Mouse (Mus musculus): Measurements from ENCODE around the gene A930002H24Rik. TPM values are rescaled to one million over a fixed set of nuclear protein-coding genes. Genes with fewer than 3 reads are reported as not detected.

Gene A930002H24Rik
- polyA plus RNA-seq (2015; fragmentation: Nextera tagmentation; extraction: Ambion mirVana): 1.7 and 2.5 TPM in 2 replicates

- H3K9ac ChIP-seq: peak within 1 kb of the TSS; percentile 94
- no peaks in the 10 kb centered on the region for H3K27me3 ChIP-seq (replicated peaks)
- peak within 1 kb of the TSS; percentile 83 for H3K4me2 ChIP-seq
- no peaks in the 10 kb centered on the region for H3K36me3 ChIP-seq (replicated peaks)
- 0% methylated on average over 55 of the region's 55 CpGs for WGBS
- peak within 1 kb of the TSS; percentile 94 for H3K27ac ChIP-seq
- H3K4me1 ChIP-seq: peaks cover 15% of the 10 kb centered on the region
- H3K9me3 ChIP-seq: no peaks in the 10 kb centered on the region
- H3K4me3 ChIP-seq: peak within 1 kb of the TSS; percentile 97
- ATAC-seq (replicated peaks): peak; percentile 100
Observed at GRCm38 (mm10) chr17:63863647-63864149, at the start of gene A930002H24Rik. Gene A930002H24Rik (minus strand): TSS chr17:63863791.

DNA sequence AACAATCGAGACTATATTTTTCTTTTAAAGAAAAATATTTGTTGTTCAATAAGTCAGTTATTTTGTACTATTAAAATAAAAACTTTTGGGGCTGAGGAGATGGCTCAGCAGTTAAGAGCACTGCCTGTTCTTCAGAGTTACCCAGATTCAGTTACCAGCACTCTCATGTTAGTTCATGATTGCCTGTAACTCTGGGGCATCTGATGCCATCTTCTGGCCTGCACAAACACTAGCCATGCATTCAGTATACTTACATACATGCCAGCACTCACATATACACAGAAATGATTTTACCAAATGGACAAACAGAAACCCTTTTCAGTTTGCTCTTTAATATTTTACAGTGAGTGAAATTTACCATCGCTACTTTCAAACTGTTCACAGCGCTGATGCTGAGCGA lies 45.7 kb upstream of the A930002H24Rik start:
- H3K36me3 ChIP-seq (replicated peaks): 0 out of 2 replicates have a peak, but pooled peaks cover 2% of the 10 kb centered on the region
- H3K9me3 ChIP-seq: no peaks in the 10 kb centered on the region
- WGBS: 94% methylated on average over 4 of the region's 4 CpGs
- H3K27me3 ChIP-seq (replicated peaks): no peaks in the 10 kb centered on the region
- H3K4me1 ChIP-seq: no peaks in the 10 kb centered on the region
- no peak overlapping the region for H3K4me3 ChIP-seq
- ATAC-seq (replicated peaks): no peak
- H3K9ac ChIP-seq: no peak overlapping the region
- no peak overlapping the region for H3K4me2 ChIP-seq
- no peak overlapping the region for H3K27ac ChIP-seq

- Histone ChIP-seq H3K27me3 (replicated peaks) (no peaks in the 10 kb centered on the region), H3K9me3 (no peaks in the 10 kb centered on the region), H3K36me3 (replicated peaks) (no peaks in the 10 kb centered on the region), H3K4me1 (no peaks in the 10 kb centered on the region), H3K4me3 (no peak overlapping the region), H3K4me2 (no peak overlapping the region), H3K27ac (no peak overlapping the region), H3K9ac (no peak overlapping the region)
- 70% methylated on average over 7 of the region's 7 CpGs for WGBS
- ATAC-seq (replicated peaks): no peak
Observed at GRCm38 (mm10) chr17:63897050-63897449, 33.5 kb upstream of the A930002H24Rik start.

GRCm38 (mm10) chr17:63895829-63896228 lies 32.2 kb upstream of the A930002H24Rik start:
- no peaks in the 10 kb centered on the region for H3K4me1 ChIP-seq
- 88% methylated on average over 3 of the region's 3 CpGs for WGBS
- no peak overlapping the region for H3K9ac ChIP-seq
- no peaks in the 10 kb centered on the region for H3K9me3 ChIP-seq
- H3K27ac ChIP-seq: no peak overlapping the region
- no peak overlapping the region for H3K4me3 ChIP-seq
- H3K27me3 ChIP-seq (replicated peaks): no peaks in the 10 kb centered on the region
- H3K36me3 ChIP-seq (replicated peaks): no peaks in the 10 kb centered on the region
- no peak overlapping the region for H3K4me2 ChIP-seq
- ATAC-seq (replicated peaks): no peak

DNA sequence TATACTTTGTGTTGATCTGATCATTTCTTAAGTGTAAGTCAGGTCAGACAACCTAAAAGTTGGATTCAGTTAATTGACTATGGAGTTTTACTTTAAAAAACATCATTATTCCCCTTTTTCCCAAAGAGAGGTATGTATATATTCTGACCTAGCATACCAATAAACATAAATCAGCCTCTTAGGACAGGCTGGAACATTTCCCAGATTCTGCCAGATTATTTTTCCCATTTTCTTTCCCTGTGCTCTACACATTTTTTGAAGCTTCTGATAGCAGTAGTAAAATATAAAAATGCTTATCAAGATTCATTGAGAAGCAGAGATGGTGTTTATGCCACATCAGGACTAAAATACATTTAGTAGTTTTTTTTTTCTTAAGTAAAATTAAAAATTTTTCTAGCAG lies 27.0 kb upstream of the A930002H24Rik start:
- H3K9me3 ChIP-seq: no peaks in the 10 kb centered on the region

GRCm38 (mm10) chr17:63886988-63887387 lies 23.4 kb upstream of the A930002H24Rik start:
- H3K4me2 ChIP-seq: no peak overlapping the region
- WGBS: 97% methylated on average over 2 of the region's 2 CpGs
- H3K4me3 ChIP-seq: no peak overlapping the region
- H3K27ac ChIP-seq: no peak overlapping the region
- no peaks in the 10 kb centered on the region for H3K9me3 ChIP-seq
- ATAC-seq (replicated peaks): no peak
- H3K27me3 ChIP-seq (replicated peaks): no peaks in the 10 kb centered on the region
- H3K9ac ChIP-seq: no peak overlapping the region
- no peaks in the 10 kb centered on the region for H3K36me3 ChIP-seq (replicated peaks)
- H3K4me1 ChIP-seq: no peaks in the 10 kb centered on the region

More for the DNA sequence above, 27.0 kb upstream of the A930002H24Rik start:
- H3K4me3 ChIP-seq: no peak overlapping the region
- H3K36me3 ChIP-seq (replicated peaks): no peaks in the 10 kb centered on the region
- H3K4me2 ChIP-seq: no peak overlapping the region
- no peaks in the 10 kb centered on the region for H3K4me1 ChIP-seq
- no peak overlapping the region for H3K27ac ChIP-seq
- H3K27me3 ChIP-seq (replicated peaks): no peaks in the 10 kb centered on the region
- no peak overlapping the region for H3K9ac ChIP-seq
- ATAC-seq (replicated peaks): no peak

DNA sequence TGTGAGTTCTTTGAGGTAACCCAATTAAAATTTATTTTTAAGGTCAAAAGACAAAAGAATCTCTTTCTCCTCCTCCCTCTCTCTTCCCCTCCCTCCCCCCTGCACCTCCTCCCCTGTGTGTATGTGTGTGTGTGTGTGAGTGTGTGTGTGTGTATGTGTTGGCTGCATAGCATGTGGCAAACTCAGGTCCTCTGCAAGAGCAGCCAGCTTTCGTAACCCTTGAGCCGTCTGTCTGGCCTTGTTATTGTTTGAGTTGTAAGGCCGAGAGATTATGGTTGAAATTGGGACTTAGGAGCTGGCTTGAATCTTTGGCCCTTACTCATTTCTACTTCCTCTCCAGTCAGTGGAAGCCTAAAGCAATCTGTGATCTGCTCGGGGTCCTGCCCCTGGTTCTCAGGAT lies 16.4 kb upstream of the A930002H24Rik start:
- Histone ChIP-seq H3K27me3 (replicated peaks) (no peaks in the 10 kb centered on the region), H3K36me3 (replicated peaks) (no peaks in the 10 kb centered on the region), H3K4me2 (no peak overlapping the region), H3K27ac (no peak overlapping the region), H3K4me1 (no peaks in the 10 kb centered on the region), H3K4me3 (no peak overlapping the region), H3K9me3 (no peaks in the 10 kb centered on the region), H3K9ac (no peak overlapping the region)
- 89% methylated on average over 4 of the region's 4 CpGs for WGBS
- no peak for ATAC-seq (replicated peaks)

- 69% methylated on average over 4 of the region's 4 CpGs for WGBS
- no peak overlapping the region for H3K9ac ChIP-seq
- H3K9me3 ChIP-seq: no peaks in the 10 kb centered on the region
- H3K36me3 ChIP-seq (replicated peaks): no peaks in the 10 kb centered on the region
- no peak overlapping the region for H3K27ac ChIP-seq
- no peak overlapping the region for H3K4me3 ChIP-seq
- H3K4me2 ChIP-seq: no peak overlapping the region
- H3K4me1 ChIP-seq: no peaks in the 10 kb centered on the region
- no peak for ATAC-seq (replicated peaks)
- H3K27me3 ChIP-seq (replicated peaks): no peaks in the 10 kb centered on the region
Observed at GRCm38 (mm10) chr17:63878889-63879288, 15.3 kb upstream of the A930002H24Rik start.

- Histone ChIP-seq H3K9me3 (no peaks in the 10 kb centered on the region), H3K4me2 (no peak overlapping the region), H3K27me3 (replicated peaks) (no peaks in the 10 kb centered on the region), H3K27ac (no peak overlapping the region), H3K4me3 (no peak overlapping the region), H3K36me3 (replicated peaks) (no peaks in the 10 kb centered on the region), H3K9ac (no peak overlapping the region), H3K4me1 (no peaks in the 10 kb centered on the region)
- no peak for ATAC-seq (replicated peaks)
- 95% methylated on average over 7 of the region's 7 CpGs for WGBS
Observed at GRCm38 (mm10) chr17:63871773-63872172, 8.2 kb upstream of the A930002H24Rik start.

DNA sequence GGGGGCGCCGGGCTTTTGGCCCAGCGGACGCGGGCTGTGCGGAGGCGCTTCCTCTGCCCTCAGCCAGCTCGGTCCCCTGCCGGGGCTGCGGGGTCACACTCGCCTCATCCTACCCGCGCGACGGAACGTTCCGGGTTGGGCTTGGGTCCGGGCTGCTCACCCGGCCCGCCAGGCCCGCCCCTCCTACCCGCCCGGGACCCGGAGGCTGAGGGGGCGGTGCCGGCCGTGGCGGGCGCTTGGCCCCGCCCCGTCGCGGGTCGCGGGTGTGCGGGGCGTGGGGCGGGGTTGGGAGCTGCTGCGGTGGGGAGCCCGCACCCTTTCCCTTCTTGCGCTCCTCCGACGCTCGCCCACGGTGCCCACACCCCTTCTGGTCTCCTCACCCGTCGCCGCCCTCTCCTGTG lies 580 bp upstream of the A930002H24Rik start:
- H3K27me3 ChIP-seq (replicated peaks): no peaks in the 10 kb centered on the region
- H3K9me3 ChIP-seq: no peaks in the 10 kb centered on the region
- peak overlapping the region; percentile 83 for H3K4me2 ChIP-seq
- peak overlapping the region; percentile 94 for H3K27ac ChIP-seq
- H3K4me1 ChIP-seq: peaks cover 15% of the 10 kb centered on the region
- H3K36me3 ChIP-seq (replicated peaks): no peaks in the 10 kb centered on the region
- peak overlapping the region; percentile 97 for H3K4me3 ChIP-seq
- WGBS: under 1% methylated on average over 46 of the region's 48 CpGs
- H3K9ac ChIP-seq: peak overlapping the region; percentile 94
- peak; percentile 80 for ATAC-seq (replicated peaks)

DNA sequence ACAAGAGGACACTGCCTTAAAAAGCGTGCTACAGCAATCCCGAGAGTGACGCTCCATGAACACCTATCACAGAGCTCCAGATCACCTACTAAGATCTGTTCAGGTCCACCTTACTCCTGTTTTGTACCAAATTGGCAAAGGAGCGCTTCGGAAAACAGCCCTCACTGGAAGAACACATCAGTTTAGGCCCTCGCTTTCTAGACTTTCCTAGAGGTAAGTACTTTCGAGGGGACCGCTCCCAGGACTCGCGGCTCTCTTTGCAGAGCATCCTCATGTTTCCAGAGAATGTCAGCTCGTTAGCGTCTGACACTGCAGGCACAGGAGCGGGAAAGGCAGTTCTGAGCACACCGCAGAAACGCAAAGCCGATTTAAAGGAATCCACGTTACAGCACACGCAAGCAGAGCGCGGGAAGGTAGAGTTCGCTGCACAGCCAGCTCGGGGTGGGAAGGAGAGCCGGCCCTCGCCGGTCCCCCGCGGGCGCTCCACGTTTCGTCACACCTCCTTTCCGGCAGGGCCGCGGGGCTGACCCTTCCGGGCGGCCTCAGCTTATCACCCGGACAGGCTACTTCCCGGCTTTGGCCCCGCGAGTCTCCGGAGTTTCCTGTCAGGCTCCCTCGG lies 470 bp downstream of the A930002H24Rik start, which contains the start of gene Fer:
Gene Fer (plus strand): TSS at position 51 of the 619 bp plus-strand sequence.
- Histone ChIP-seq H3K36me3 (replicated peaks) (no peaks in the 10 kb centered on the region), H3K27ac (peak within 1 kb of the TSS; percentile 94), H3K4me3 (peak within 1 kb of the TSS; percentile 97), H3K4me2 (peak within 1 kb of the TSS; percentile 83), H3K4me1 (peaks cover 15% of the 10 kb centered on the region), H3K27me3 (replicated peaks) (no peaks in the 10 kb centered on the region), H3K9me3 (no peaks in the 10 kb centered on the region), H3K9ac (peak within 1 kb of the TSS; percentile 94)
- WGBS: under 1% methylated on average over 41 of the region's 41 CpGs
- peak; percentile 60; the same call in 1 of the 2 replicates for ATAC-seq (replicated peaks)

DNA sequence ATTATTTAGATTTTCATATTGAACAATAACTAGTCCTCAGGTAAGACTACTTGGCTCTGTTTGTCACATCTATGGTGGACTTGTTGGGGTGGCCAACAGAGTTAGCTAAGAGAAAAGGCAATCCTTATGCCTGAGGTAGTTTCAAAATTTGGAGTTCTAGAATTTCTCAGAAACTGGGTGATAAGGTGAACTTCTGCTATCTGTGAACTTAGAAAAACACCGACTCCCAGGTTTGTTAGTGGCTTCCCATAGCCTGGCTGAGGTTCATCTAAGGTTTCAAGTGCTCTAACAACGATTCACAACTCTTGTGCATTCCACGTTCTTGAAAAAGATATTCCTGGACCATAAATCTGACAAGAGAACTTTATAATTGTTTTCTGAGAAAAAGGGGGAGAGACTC lies 1.2 kb downstream of the A930002H24Rik start:
- Histone ChIP-seq H3K4me3 (no peak overlapping the region), H3K4me2 (0 out of 2 replicates have a peak overlapping the region, but pooled peaks have one; percentile 68), H3K9ac (no peak overlapping the region), H3K36me3 (replicated peaks) (no peaks in the 10 kb centered on the region), H3K27me3 (replicated peaks) (no peaks in the 10 kb centered on the region), H3K9me3 (no peaks in the 10 kb centered on the region), H3K27ac (no peak overlapping the region), H3K4me1 (peaks cover 15% of the 10 kb centered on the region)
- ATAC-seq (replicated peaks): no peak
- WGBS: 74% methylated on average over 3 of the region's 3 CpGs

DNA sequence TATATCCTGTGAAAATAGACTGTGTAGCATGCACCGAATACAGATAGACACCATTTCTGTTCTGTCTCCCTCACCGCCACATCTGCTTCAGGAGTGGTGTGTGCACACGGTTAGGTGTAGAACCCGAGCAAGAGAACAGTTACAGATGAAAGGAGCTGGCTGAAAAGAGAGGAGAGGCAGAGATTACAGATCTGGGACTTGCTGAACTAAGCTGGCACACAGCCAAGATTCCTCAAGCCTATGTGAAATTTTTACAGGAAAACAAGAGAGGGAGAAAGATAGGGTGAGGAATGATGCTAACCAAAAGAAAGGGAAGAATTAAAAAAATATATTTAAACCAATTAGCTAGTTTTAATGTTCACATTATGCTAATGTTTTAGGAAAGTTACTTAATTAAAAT lies 2.6 kb downstream of the A930002H24Rik start:
- H3K27ac ChIP-seq: no peak overlapping the region
- no peak for ATAC-seq (replicated peaks)
- peaks cover 15% of the 10 kb centered on the region for H3K4me1 ChIP-seq
- 36% methylated on average over 4 of the region's 4 CpGs for WGBS
- no peak overlapping the region for H3K9ac ChIP-seq
- no peak overlapping the region for H3K4me2 ChIP-seq
- no peaks in the 10 kb centered on the region for H3K27me3 ChIP-seq (replicated peaks)
- no peaks in the 10 kb centered on the region for H3K9me3 ChIP-seq
- H3K4me3 ChIP-seq: no peak overlapping the region
- H3K36me3 ChIP-seq (replicated peaks): no peaks in the 10 kb centered on the region
